Mouse (Mus musculus) liver, embryonic 18 days (tissue): ENCODE data around the gene Olig2. TPM values are rescaled to one million over a fixed set of nuclear protein-coding genes. Genes with fewer than 3 reads are reported as not detected.

Experiments
- polyA plus RNA-seq: library from polyadenylated mRNA; depleted of rRNA; stranded (reverse); fragments of >200 nt; gene quantifications from 2 replicates; pipeline ENCODE4 v1.2.3, GENCODE M21; 2012; rRNA removed

Gene Olig2
- not detected in 2 replicates for polyA plus RNA-seq

DNA sequence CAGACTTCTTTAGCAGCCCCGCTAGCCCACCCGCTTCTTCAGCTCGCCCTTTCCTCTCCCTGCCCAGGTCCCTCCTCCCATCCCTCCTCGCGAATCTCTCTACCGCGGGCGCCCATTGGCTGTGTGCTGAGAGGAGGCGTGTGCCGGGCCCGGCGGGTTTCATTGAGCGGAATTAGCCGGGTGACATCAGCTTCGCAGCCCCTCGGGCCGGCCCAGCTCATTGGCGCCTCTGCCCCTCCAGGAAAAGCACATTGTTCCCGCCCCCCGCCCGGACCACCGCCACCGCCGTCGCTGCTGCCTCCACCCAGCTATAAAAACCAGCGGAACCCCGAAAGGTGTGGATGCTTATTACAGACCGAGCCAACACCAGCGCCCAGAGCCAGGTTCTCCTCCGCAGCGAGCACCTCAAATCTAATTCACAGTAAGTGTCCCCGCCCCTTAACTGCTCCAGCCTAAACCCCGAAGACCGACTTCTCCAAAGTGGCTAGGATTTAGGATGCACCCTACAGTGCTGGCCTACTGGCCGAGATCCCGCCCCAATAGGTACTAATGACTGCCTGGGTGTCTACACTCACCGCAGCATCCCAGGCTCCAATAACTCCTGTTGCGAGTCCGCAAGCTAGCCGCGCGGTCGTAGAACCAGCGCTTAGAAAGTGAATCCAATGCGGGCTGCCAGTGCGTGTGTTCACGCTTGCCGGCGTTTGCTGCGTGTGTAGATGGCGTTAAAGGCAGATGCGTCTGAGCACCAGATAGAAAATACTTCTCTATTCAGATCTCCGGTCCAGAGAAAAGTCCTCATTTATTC, at the start of gene Olig2:
Gene Olig2 (plus strand): TSS at position 225 of the 805 bp plus-strand sequence.

DNA sequence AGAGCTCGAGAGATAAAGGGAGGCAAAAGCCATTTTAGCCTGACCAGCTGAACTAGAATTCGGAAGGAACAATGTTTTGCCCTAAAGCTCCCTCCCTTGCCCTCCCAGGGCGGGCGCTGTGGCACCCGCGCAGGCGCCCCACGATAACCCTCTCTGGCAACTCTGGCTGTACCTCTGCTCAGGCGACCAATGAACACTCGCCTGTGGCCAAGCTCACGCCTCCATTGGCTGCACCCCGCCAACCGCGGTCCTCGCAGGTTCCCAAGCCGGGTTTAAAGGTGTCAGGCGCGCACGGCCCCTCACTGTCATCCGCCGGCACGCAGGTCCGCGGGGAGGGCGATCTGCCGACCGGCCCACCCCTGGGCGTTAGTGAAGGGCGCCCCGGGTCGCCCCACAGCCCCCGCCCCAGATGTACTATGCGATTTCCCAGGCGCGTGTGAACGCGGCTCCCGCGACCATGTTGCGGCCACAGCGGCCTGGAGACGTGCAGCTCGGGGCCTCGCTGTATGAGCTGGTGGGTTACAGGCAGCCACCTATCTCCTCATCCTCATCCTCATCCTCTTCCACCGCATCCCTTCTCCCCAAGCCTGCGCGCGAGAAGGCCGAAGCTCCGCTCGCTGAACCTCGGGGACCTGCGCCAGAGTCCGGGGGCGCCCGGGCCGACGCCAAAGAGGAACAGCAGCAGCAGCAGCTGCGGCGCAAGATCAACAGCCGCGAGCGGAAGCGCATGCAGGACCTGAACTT, 44.4 kb downstream of the Olig2 start, which contains the start of gene Olig1:
Gene Olig1 (plus strand): TSS at position 305 of the 744 bp plus-strand sequence.

Other genes starting within 250 kb of the Olig2 start
- 8.5 and 11.0 TPM in 2 replicates for gene Synj1, start 214.1 kb upstream of the Olig2 start, polyA plus RNA-seq
- gene Paxbp1, start 180.9 kb upstream of the Olig2 start, polyA plus RNA-seq = 29.6 and 35.4 TPM in 2 replicates
- gene 4932438H23Rik, start 130.3 kb upstream of the Olig2 start, polyA plus RNA-seq = 0.04 and 0.05 TPM in 2 replicates
- gene Olig1, start 44.3 kb downstream of the Olig2 start, polyA plus RNA-seq = 0.03 and 0.05 TPM in 2 replicates
- gene Ifnar2, start 147.3 kb downstream of the Olig2 start, polyA plus RNA-seq = 48.1 and 50.4 TPM in 2 replicates
- gene Gm21970, start 166.3 kb downstream of the Olig2 start, polyA plus RNA-seq = not detected in 2 replicates
- gene Il10rb, start 180.7 kb downstream of the Olig2 start, polyA plus RNA-seq = 20.7 and 23.1 TPM in 2 replicates